Mouse (Mus musculus): ENCODE results near the gene Gk5.

DNA sequence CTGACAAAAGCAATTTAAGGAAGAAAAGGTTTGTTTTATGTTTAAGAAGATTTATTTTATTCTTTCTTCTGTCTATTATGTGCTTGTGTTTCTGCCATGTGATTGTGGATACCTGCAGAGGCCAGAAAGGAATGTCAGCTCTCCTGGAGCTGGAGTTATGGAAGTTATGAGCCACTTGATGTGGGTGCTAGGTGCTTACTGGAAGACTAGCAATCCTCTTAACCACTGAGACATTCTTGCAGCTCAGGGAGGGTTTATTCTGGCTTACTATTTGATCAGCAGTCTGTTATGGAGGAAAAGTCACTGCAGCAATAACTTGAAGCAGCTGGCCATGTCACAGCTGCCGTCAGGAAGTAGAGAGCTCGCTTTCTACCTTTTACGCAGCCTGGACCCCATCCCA, 84.5 kb downstream of the Gk5 start:
- TF ChIP-seq POLR2A (IDR thresholded peaks at IDR 0.05; ENCODE audit: low read depth, low read length) (no peak), CTCF (conservative IDR thresholded peaks at IDR 0.05; ENCODE audit: insufficient read depth, insufficient read length, low read depth, low read length) (no peak)
